Mouse (Mus musculus): ENCODE measurements around the gene Vdac1. TPM values are rescaled to one million over a fixed set of nuclear protein-coding genes. Genes with fewer than 3 reads are reported as not detected.
"Not testable (repeated sequence)": the region's sequence is repeated elsewhere in the genome, so short reads cannot be mapped to it uniquely, and the experiment has no call there.

Vdac1 gene
- total RNA-seq, 1 experiment from 2014 or later: 173 TPM

- no peak for ATAC-seq (replicated peaks in 1 of 2; ENCODE audit: insufficient read depth in 1 of 2, low FRiP score in 2 of 2, low TSS enrichment in 1 of 2, low read depth in 1 of 2, poor library complexity in 2 of 2, severe bottlenecking in 2 of 2)
Measured at GRCm38 (mm10) chr11:52340123-52340864, 20.4 kb upstream of the Vdac1 start.

DNA sequence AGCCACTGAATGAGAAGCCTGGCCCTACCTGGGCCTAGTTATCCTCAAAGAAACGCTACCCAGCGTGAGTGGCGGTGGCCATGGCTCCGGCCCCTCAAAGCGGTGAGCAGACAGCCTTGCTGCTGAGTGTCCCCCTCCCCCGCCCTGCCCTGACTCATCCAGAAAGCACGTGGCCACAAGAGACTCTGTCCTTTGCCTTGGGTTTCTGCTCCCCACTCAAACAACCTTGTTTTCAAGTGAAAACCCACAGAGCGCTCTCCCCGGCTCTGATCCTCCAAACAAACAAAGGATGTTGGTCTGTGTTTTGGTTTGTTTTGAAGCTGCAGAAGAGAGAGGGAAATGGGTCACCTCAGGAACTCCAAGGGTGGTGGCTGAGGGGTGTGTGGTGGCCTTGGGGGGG lies 19.7 kb upstream of the Vdac1 start:
- ATAC-seq (replicated peaks in 1 of 2; ENCODE audit: insufficient read depth in 1 of 2, low FRiP score in 2 of 2, low TSS enrichment in 1 of 2, low read depth in 1 of 2, poor library complexity in 2 of 2, severe bottlenecking in 2 of 2): no peak

GRCm38 (mm10) chr11:52341476-52341875 lies 19.2 kb upstream of the Vdac1 start:
- ATAC-seq (replicated peaks in 1 of 2; ENCODE audit: insufficient read depth in 1 of 2, low FRiP score in 2 of 2, low TSS enrichment in 1 of 2, low read depth in 1 of 2, poor library complexity in 2 of 2, severe bottlenecking in 2 of 2): no peak

GRCm38 (mm10) chr11:52342296-52342695 lies 18.4 kb upstream of the Vdac1 start:
- ATAC-seq (replicated peaks in 1 of 2; ENCODE audit: insufficient read depth in 1 of 2, low FRiP score in 2 of 2, low TSS enrichment in 1 of 2, low read depth in 1 of 2, poor library complexity in 2 of 2, severe bottlenecking in 2 of 2): no peak

- ATAC-seq (replicated peaks in 1 of 2; ENCODE audit: insufficient read depth in 1 of 2, low FRiP score in 2 of 2, low TSS enrichment in 1 of 2, low read depth in 1 of 2, poor library complexity in 2 of 2, severe bottlenecking in 2 of 2): peak in 1 of 2 experiments; percentile 45; a peak in 1 of 4 replicates
Measured at GRCm38 (mm10) chr11:52343162-52343561, 17.5 kb upstream of the Vdac1 start.

GRCm38 (mm10) chr11:52344991-52345777 lies 15.5 kb upstream of the Vdac1 start:
- ATAC-seq (replicated peaks in 1 of 2; ENCODE audit: insufficient read depth in 1 of 2, low FRiP score in 2 of 2, low TSS enrichment in 1 of 2, low read depth in 1 of 2, poor library complexity in 2 of 2, severe bottlenecking in 2 of 2): no peak

- ATAC-seq (replicated peaks in 1 of 2; ENCODE audit: insufficient read depth in 1 of 2, low FRiP score in 2 of 2, low TSS enrichment in 1 of 2, low read depth in 1 of 2, poor library complexity in 2 of 2, severe bottlenecking in 2 of 2): peak; percentile 64 to 72; a peak in 2 of 4 replicates
Measured at GRCm38 (mm10) chr11:52345939-52346634, 14.6 kb upstream of the Vdac1 start.

DNA sequence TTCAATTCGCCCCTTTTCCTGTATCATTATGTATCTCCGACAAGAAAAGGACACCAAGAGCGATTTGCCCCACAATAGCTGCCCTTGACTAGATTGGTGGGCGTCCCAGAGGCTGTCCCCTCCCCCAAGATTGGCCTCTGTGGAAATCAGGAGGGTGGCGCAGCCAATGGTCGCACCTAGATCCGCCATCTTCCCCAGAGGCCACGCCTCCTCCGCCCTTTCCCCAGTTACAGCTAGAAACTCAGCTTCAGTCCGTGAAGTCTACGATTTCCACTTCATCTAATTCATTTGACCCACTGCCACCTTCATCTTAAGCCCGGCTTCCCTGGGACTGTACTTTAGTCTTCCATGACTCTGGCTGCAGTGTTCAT lies 14.0 kb upstream of the Vdac1 start:
- peak; percentile 64 to 76; a peak in 3 of 4 replicates for ATAC-seq (replicated peaks in 1 of 2; ENCODE audit: insufficient read depth in 1 of 2, low FRiP score in 2 of 2, low TSS enrichment in 1 of 2, low read depth in 1 of 2, poor library complexity in 2 of 2, severe bottlenecking in 2 of 2)

DNA sequence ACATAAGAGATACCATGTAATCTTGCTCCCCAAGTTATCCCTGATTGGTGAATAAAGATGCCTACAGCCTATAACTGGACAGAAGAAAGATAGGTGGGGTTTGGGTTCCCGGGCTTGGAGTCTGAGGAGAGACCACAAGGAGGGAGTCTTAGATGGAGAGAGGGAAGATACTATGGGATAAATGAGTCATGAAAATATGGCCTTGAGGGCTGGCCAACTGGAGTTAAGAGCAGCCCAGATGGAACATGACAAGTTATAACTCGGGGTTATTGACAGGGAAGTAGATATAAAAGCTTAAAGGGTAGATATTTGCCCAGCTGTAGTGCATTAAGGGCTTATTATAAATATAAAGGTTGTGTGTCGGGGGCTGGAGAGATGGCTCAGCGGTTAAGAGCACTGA lies 12.5 kb upstream of the Vdac1 start:
- ATAC-seq (replicated peaks in 1 of 2; ENCODE audit: insufficient read depth in 1 of 2, low FRiP score in 2 of 2, low TSS enrichment in 1 of 2, low read depth in 1 of 2, poor library complexity in 2 of 2, severe bottlenecking in 2 of 2): no peak

- no peak for ATAC-seq (replicated peaks in 1 of 2; ENCODE audit: insufficient read depth in 1 of 2, low FRiP score in 2 of 2, low TSS enrichment in 1 of 2, low read depth in 1 of 2, poor library complexity in 2 of 2, severe bottlenecking in 2 of 2)
Measured at GRCm38 (mm10) chr11:52348724-52349123, 11.9 kb upstream of the Vdac1 start.

DNA sequence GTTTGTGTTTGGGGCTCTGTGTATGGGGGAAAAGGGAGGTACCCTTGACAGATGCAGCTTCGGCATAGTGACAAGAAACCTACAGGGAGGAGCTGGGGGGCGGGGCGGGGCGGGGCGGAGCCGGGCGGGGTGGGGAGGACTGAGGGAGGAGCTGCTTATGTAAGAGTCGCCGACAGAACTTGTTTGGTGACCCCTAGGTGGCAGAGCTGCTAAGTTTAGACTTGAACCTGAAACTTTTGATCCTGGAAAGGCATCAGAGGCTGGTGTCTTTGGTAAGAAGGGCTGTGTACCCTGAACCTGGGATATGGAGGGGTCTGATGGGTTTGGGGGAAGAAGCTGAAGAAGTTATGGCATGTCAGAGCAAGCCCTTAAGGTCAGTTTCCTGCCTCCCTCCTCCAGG lies 9.7 kb upstream of the Vdac1 start:
- ATAC-seq (replicated peaks in 1 of 2; ENCODE audit: insufficient read depth in 1 of 2, low FRiP score in 2 of 2, low TSS enrichment in 1 of 2, low read depth in 1 of 2, poor library complexity in 2 of 2, severe bottlenecking in 2 of 2): peak; percentile 54 to 77; a peak in 3 of 4 replicates

DNA sequence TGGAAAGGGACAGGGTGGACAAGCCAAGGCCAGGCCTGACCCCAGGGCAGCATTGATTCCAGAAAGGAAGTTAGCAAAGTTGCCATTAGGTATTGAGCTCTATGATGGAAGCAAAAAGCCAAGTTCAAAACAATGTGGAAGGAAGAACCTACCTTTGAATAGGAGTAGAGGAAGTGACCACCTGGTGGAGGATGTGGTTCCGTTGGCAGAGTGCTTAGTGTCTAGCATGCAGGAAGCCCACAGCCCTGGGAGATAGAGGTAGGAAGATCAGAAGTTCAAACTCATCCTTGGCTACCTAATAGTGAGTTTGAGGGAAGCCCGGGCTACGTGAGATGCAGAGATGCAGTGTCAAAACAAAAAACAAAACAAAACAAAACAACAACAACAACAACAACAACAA lies 8.4 kb upstream of the Vdac1 start:
- ATAC-seq (replicated peaks in 1 of 2; ENCODE audit: insufficient read depth in 1 of 2, low FRiP score in 2 of 2, low TSS enrichment in 1 of 2, low read depth in 1 of 2, poor library complexity in 2 of 2, severe bottlenecking in 2 of 2): no peak

GRCm38 (mm10) chr11:52354644-52355043 lies 6.0 kb upstream of the Vdac1 start:
- ATAC-seq (replicated peaks in 1 of 2; ENCODE audit: insufficient read depth in 1 of 2, low FRiP score in 2 of 2, low TSS enrichment in 1 of 2, low read depth in 1 of 2, poor library complexity in 2 of 2, severe bottlenecking in 2 of 2): no peak

- no peak for ATAC-seq (replicated peaks in 1 of 2; ENCODE audit: insufficient read depth in 1 of 2, low FRiP score in 2 of 2, low TSS enrichment in 1 of 2, low read depth in 1 of 2, poor library complexity in 2 of 2, severe bottlenecking in 2 of 2)
Measured at GRCm38 (mm10) chr11:52355601-52356000, 5.1 kb upstream of the Vdac1 start.

DNA sequence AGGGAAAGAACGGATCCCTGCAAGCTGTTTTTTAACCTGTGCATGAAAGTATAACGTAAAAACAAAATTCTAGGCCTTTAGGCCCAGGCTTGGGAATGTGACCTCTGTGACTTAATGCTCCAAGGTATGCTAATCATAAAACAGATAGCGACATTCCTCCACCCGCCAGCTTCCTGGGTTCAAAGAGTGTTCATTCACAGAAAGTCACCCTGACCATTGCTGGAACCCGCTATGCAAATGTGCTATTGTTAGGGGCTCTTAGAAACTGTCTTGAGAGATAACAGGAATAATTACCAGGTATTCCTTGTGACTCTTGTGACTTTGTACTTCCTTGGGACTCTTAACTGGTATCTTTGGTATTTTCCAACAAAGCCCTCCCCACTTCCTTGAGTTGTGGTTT lies 3.6 kb upstream of the Vdac1 start:
- ATAC-seq (replicated peaks in 1 of 2; ENCODE audit: insufficient read depth in 1 of 2, low FRiP score in 2 of 2, low TSS enrichment in 1 of 2, low read depth in 1 of 2, poor library complexity in 2 of 2, severe bottlenecking in 2 of 2): not testable (repeated sequence)

GRCm38 (mm10) chr11:52358520-52358919 lies 2.1 kb upstream of the Vdac1 start:
- ATAC-seq (replicated peaks in 1 of 2; ENCODE audit: insufficient read depth in 1 of 2, low FRiP score in 2 of 2, low TSS enrichment in 1 of 2, low read depth in 1 of 2, poor library complexity in 2 of 2, severe bottlenecking in 2 of 2): no peak

GRCm38 (mm10) chr11:52359686-52360470 lies 782 bp upstream of the Vdac1 start:
- peak; percentile 18 to 27; a peak in 3 of 4 replicates for ATAC-seq (replicated peaks in 1 of 2; ENCODE audit: insufficient read depth in 1 of 2, low FRiP score in 2 of 2, low TSS enrichment in 1 of 2, low read depth in 1 of 2, poor library complexity in 2 of 2, severe bottlenecking in 2 of 2)
